Mouse (Mus musculus) midbrain, embryonic 13.5 days (tissue): ENCODE measurements at regions not wholly inside any gene's neighbourhood (a gene's known extent, or its start where the extent isn't known, plus 50 kb on each side); places are given as distances from the start of the nearest gene placed in this dataset.
A peak's percentile ranks its signal among the peaks of the same experiment; 100 is the strongest.
"Not testable (repeated sequence)": the region's sequence is repeated elsewhere in the genome, so short reads cannot be mapped to it uniquely, and the experiment has no call there.

ENCODE experiments used
- ATAC-seq: fragments of 200-750 bp; cut with Nextera tagmentation; 2 replicates; pipeline ENCODE4 v1.8.0; 2017; ENCODE audit warnings: mild to moderate bottlenecking, moderate TSS enrichment, moderate library complexity
- H3K27ac ChIP-seq: fragments of 300-500 bp; sonication (generic); 2 replicates; pipeline ENCODE4 v1.5.1; 2015; ENCODE audit warnings: inconsistent platforms, mild to moderate bottlenecking, moderate library complexity
- H3K27me3 ChIP-seq: fragments of 300-500 bp; sonication (generic); 2 replicates; pipeline ENCODE4 v1.6.1; 2015; ENCODE audit warnings: mild to moderate bottlenecking, inconsistent platforms
- H3K36me3 ChIP-seq: fragments of 300-500 bp; sonication (generic); 2 replicates; pipeline ENCODE4 v1.6.1; 2015; ENCODE audit warnings: mild to moderate bottlenecking, inconsistent platforms
- H3K4me1 ChIP-seq: fragments of 300-500 bp; sonication (generic); replicated peaks from 2 replicates; pipeline ENCODE4 v1.6.1; 2015; ENCODE audit warnings: inconsistent platforms
- H3K4me2 ChIP-seq: fragments of 300-500 bp; sonication (generic); replicated peaks from 2 replicates; pipeline ENCODE4 v1.6.1; 2015; ENCODE audit warnings: moderate library complexity, mild to moderate bottlenecking, inconsistent platforms
- H3K4me3 ChIP-seq: fragments of 300-500 bp; sonication (generic); replicated peaks from 2 replicates; pipeline ENCODE4 v1.5.1; 2015; ENCODE audit warnings: mild to moderate bottlenecking, inconsistent platforms
- H3K9ac ChIP-seq: fragments of 300-500 bp; sonication (generic); replicated peaks from 2 replicates; pipeline ENCODE4 v1.6.1; 2015; ENCODE audit warnings: mild to moderate bottlenecking, inconsistent platforms
- H3K9me3 ChIP-seq: fragments of 300-500 bp; sonication (generic); 2 replicates; pipeline ENCODE4 v1.6.1; 2016; ENCODE audit warnings: mild to moderate bottlenecking, inconsistent platforms
- WGBS: fragments of 180-500 bp; shearing (Covaris S2); methylation state at CpG from one replicate; pipeline ENCODE4 v1.1.7; 2015; 5-methylcytosine and 5-hydroxymethylcytosine counted together

DNA sequence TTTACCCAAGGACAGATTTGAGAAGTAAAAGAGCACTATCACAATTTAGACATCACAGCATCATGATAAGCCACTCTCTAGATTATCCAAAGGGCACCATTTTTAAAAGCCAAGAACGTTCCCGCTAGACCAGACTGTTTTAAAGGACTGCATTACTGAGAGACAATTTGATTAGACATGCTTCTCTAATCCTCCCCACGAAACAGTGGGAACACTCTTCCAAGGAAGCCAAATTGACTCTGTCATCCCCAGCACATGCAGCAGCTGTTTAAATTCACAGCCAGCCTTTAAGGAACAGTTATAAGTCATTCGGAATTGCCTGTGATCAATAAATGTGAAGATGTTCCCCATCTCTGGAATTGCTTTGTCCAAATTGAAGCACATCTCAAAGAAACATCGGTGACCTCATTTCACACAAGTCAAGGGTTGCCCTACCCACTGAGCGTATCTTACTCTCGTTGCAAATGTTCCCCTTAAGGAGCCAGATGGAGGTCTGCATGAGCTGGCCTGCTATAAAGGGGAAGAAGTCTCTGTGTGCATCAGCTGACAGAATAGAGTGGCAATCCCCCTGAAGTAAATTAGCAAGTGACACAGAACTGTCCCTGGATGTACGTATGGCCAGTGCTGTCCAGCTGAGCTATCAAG, 393.2 kb downstream of the Pid1 start:
- Histone ChIP-seq H3K27ac (no peak overlapping the region), H3K4me3 (no peak overlapping the region)
- WGBS: 38% methylated on average over 8 of the region's 8 CpGs

DNA sequence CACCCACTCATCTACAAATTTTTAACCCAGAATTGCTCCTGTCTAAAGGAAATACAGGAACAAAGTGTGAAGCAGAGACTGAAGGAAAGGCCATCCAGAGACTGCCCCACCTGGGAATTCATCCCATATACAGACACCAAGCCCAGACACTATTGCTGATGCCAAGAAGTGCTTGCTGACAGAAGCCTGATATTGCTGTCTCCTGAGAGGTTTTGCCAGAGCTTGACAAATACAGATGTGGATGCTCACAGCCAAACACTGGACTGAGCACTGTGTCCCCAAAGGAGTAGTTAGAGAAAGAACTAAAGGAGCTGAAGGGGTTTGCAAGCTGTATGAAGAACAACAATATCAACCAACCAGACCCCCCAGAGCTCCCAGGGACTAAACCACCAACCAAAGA, 399.3 kb downstream of the Pid1 start:
- H3K9ac ChIP-seq, H3K27ac ChIP-seq, ATAC-seq, H3K27me3 ChIP-seq, H3K36me3 ChIP-seq, H3K9me3 ChIP-seq, H3K4me3 ChIP-seq, H3K4me1 ChIP-seq, H3K4me2 ChIP-seq: not testable (repeated sequence)

More for the DNA sequence above, 393.2 kb downstream of the Pid1 start:
- ATAC-seq: peak; percentile 55; the same call in 1 of the 2 replicates
- Histone ChIP-seq H3K27me3 (no peaks in the 10 kb centered on the region), H3K9me3 (no peaks in the 10 kb centered on the region), H3K4me1 (no peaks in the 10 kb centered on the region), H3K4me2 (no peak overlapping the region), H3K36me3 (no peaks in the 10 kb centered on the region), H3K9ac (no peak overlapping the region)

DNA sequence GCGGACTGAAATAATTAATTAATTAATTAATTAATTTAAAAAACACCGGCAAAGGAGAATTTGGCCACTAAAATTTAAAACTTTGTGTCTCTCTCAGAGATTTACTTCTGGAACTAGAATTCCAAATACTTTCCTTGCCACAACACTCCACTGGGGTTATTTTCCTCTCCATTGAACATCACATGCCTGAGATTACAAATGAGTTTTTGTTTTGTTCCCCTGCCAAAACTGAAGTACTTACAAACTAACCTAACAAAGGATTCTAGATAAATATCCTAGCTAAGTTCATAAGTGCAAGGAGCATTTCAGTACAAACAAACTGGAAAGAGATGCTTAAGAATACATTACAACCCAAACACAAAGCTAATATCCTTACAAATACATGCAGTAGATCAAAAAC, 402.2 kb downstream of the Pid1 start:
- H3K9ac ChIP-seq: no peak overlapping the region
- WGBS: 94% methylated on average over 2 of the region's 2 CpGs

DNA sequence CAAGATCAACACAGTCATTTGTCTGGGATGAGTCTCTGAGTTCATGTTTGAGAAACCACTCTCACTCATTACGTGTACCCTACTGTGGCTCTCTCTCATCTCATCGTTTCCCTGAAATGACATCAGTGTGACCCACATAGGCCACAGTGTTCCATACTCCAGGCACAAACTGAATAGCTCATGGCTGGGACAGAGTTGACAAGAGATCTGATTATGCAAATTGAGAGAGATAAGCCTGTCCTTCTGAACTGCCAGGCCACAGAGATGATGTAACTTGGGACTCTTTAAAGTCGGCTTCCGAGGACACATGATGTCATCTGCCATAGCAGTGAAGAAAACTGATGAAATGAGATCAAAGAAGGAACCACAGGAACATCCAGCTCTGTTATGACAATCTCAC, 404.2 kb downstream of the Pid1 start:
- H3K4me3 ChIP-seq: no peak overlapping the region
- H3K27ac ChIP-seq: no peak overlapping the region
- WGBS: 78% methylated on average over 4 of the region's 4 CpGs
- no peaks in the 10 kb centered on the region for H3K36me3 ChIP-seq
- no peak for ATAC-seq
- H3K4me2 ChIP-seq: no peak overlapping the region
- H3K4me1 ChIP-seq: no peaks in the 10 kb centered on the region
- no peaks in the 10 kb centered on the region for H3K27me3 ChIP-seq
- H3K9me3 ChIP-seq: no peaks in the 10 kb centered on the region
- H3K9ac ChIP-seq: no peak overlapping the region

More for the DNA sequence above, 402.2 kb downstream of the Pid1 start:
- Histone ChIP-seq H3K36me3 (no peaks in the 10 kb centered on the region), H3K4me1 (no peaks in the 10 kb centered on the region), H3K9me3 (no peaks in the 10 kb centered on the region), H3K27ac (no peak overlapping the region), H3K4me2 (no peak overlapping the region), H3K27me3 (no peaks in the 10 kb centered on the region), H3K4me3 (no peak overlapping the region)
- no peak for ATAC-seq

DNA sequence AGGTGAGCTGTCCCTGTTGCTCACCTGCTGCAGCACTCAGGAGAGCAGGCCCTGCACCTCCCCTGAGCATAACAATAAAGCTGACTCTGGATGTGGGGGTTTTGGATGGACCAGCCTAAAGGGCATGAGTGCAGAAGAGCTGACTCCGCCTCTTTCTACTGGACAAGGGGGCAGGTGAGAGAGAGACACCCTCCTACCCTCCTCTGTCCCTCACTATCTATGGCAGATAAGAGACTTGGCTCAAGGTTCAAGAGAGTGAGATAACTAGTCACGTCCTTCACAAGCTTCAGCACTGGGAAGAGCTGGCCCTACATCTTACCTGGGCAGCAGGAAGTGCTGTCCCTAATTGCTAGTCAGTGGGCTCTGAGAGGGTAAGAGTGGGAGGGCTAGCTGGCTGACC, 441.1 kb downstream of the Pid1 start:
- Histone ChIP-seq H3K4me3 (no peak overlapping the region), H3K9me3 (no peaks in the 10 kb centered on the region), H3K9ac (no peak overlapping the region), H3K4me2 (no peak overlapping the region), H3K36me3 (no peaks in the 10 kb centered on the region), H3K4me1 (no peaks in the 10 kb centered on the region), H3K27me3 (no peaks in the 10 kb centered on the region), H3K27ac (no peak overlapping the region)
- 91% methylated on average over 2 of the region's 2 CpGs for WGBS
- ATAC-seq: no peak

DNA sequence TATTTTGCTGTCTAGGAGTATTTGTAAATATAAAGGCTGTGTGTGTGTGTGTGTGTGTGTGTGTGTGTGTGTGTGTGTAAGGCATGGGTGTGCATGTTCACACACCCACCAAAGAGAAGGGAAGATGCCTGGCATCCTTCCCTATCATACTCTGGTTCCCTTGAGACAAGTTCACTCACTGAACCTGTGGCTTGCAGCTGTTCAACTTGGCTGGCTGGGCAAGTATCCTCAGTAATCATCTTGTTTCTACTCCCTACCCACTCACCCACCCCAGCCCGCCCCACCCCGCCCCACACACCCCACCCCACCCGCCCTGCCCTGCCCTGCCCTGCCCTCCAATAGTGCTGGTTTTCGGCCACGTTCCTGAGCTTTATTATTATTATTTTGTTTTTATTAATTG, 448.5 kb downstream of the Pid1 start:
- 89% methylated on average over 5 of the region's 5 CpGs for WGBS
- H3K4me2 ChIP-seq: no peak overlapping the region
- H3K27me3 ChIP-seq: no peaks in the 10 kb centered on the region
- no peaks in the 10 kb centered on the region for H3K9me3 ChIP-seq
- no peaks in the 10 kb centered on the region for H3K4me1 ChIP-seq
- no peaks in the 10 kb centered on the region for H3K36me3 ChIP-seq
- H3K27ac ChIP-seq: no peak overlapping the region
- no peak overlapping the region for H3K9ac ChIP-seq
- H3K4me3 ChIP-seq: no peak overlapping the region
- no peak for ATAC-seq

DNA sequence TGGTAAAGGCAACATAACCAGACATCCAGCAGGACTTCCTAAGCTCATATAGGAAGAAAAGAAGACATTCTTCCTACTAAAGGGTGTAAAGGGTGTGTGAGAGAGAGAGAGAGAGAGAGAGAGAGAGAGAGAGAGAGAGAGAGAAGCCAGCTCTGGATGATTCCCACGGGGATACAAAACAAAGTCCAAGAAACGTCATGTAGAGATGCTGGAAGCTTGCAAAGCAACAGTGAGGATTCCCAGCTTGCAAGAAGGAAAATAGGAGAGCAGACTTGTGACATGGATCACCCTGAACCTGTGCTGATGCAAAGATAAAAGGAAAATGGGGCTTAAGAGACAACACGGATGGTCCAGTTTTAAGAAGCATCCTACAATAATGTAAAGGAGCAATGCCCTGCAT, 456.6 kb downstream of the Pid1 start:
- H3K9ac ChIP-seq: no peak overlapping the region
- H3K9me3 ChIP-seq: no peaks in the 10 kb centered on the region
- H3K4me3 ChIP-seq: no peak overlapping the region
- H3K36me3 ChIP-seq: no peaks in the 10 kb centered on the region
- no peak overlapping the region for H3K4me2 ChIP-seq
- 47% methylated on average over 3 of the region's 3 CpGs for WGBS
- 0 out of 2 replicates have a peak, but pooled peaks cover 4% of the 10 kb centered on the region for H3K4me1 ChIP-seq
- no peaks in the 10 kb centered on the region for H3K27me3 ChIP-seq
- ATAC-seq: no peak
- no peak overlapping the region for H3K27ac ChIP-seq

DNA sequence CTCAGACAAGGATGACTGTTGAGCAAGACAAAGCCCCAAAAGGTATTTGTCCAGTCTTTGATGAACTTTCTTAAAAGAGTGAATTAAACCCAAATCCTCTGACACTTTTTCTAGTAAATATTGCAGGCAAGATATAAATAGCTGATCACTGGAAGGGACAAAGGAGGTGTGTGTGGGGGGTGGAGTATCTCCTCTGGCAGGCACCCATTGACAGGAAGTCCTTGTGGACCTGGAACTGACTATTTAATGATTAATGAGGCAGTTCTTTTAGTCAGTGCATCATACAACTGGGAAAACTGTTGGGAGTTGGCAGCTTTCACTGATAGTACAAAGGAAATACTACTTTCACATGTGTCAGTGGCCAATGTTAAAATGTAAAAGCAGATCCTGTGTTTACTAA, 457.1 kb downstream of the Pid1 start:
- Histone ChIP-seq H3K4me3 (no peak overlapping the region), H3K9me3 (no peaks in the 10 kb centered on the region), H3K27ac (no peak overlapping the region), H3K4me2 (no peak overlapping the region), H3K4me1 (0 out of 2 replicates have a peak, but pooled peaks cover 4% of the 10 kb centered on the region), H3K9ac (no peak overlapping the region), H3K36me3 (no peaks in the 10 kb centered on the region), H3K27me3 (no peaks in the 10 kb centered on the region)
- ATAC-seq: no peak

DNA sequence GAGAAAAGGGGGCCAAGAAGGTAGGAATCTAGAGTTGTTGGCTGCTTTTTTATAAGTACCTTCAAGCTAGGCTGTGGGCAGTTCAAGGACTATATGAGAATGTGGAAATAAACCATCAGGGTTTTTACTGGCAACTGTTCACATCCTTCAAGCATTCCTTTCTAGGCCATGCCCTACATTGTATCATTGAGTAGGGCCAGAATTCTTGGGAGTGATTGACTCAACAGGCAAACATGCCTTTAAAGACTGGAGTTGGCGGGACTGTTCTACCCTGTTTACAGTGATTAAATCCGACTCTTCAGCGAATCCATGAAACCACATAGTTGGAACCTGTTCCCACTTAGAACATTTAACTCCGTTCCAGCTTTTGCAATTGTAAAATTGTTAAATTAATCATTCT, 463.8 kb downstream of the Pid1 start:
- Histone ChIP-seq H3K27me3 (no peaks in the 10 kb centered on the region), H3K27ac (no peak overlapping the region), H3K4me3 (no peak overlapping the region), H3K36me3 (no peaks in the 10 kb centered on the region), H3K4me1 (no peaks in the 10 kb centered on the region), H3K9ac (no peak overlapping the region), H3K4me2 (no peak overlapping the region), H3K9me3 (no peaks in the 10 kb centered on the region)
- 94% methylated on average over 4 of the region's 4 CpGs for WGBS
- ATAC-seq: no peak

DNA sequence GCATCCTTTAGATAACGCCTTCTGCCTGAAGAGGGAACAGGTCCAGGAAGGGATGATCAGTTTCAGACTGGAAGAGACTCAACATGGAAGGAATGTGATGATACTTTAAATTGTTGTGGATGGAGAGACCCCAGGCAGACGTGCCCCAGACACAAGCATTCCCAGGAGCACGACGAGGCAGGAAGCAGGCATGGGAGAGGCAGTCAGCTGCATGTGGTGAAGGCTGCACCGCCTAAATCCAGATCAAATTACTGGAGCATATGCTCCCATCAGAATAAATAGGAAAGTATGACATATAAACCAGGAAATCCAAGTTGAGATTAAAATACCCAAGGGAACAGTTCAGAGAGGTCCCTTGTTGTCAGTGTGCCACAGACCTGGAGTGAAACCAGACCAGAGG, 467.3 kb downstream of the Pid1 start:
- H3K4me3 ChIP-seq: no peak overlapping the region
- no peaks in the 10 kb centered on the region for H3K36me3 ChIP-seq
- H3K9ac ChIP-seq: no peak overlapping the region
- no peaks in the 10 kb centered on the region for H3K4me1 ChIP-seq
- 52% methylated on average over 5 of the region's 5 CpGs for WGBS
- no peak overlapping the region for H3K27ac ChIP-seq
- H3K4me2 ChIP-seq: no peak overlapping the region
- no peaks in the 10 kb centered on the region for H3K27me3 ChIP-seq
- no peak for ATAC-seq
- no peaks in the 10 kb centered on the region for H3K9me3 ChIP-seq

DNA sequence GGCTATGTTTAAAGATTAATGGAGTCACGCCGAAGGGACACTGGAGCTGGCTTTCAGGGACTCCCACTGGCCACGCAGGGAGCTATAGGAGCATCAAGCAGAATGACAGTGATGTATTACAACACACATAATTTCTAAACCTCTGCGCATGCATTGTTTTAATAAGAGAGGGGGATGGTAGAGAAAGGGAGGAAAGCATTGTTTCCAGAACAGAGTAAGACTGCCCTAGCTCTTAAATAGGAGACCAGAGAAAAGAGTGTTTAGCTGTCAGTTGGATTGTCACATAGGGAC, 471.1 kb upstream of the Sphkap start:
- no peak overlapping the region for H3K27ac ChIP-seq
- peak; percentile 53; the same call in 1 of the 2 replicates for ATAC-seq
- no peaks in the 10 kb centered on the region for H3K27me3 ChIP-seq
- no peaks in the 10 kb centered on the region for H3K4me1 ChIP-seq
- no peaks in the 10 kb centered on the region for H3K9me3 ChIP-seq
- no peak overlapping the region for H3K4me2 ChIP-seq
- H3K36me3 ChIP-seq: no peaks in the 10 kb centered on the region
- WGBS: 75% methylated on average over 4 of the region's 4 CpGs
- no peak overlapping the region for H3K4me3 ChIP-seq
- H3K9ac ChIP-seq: no peak overlapping the region

DNA sequence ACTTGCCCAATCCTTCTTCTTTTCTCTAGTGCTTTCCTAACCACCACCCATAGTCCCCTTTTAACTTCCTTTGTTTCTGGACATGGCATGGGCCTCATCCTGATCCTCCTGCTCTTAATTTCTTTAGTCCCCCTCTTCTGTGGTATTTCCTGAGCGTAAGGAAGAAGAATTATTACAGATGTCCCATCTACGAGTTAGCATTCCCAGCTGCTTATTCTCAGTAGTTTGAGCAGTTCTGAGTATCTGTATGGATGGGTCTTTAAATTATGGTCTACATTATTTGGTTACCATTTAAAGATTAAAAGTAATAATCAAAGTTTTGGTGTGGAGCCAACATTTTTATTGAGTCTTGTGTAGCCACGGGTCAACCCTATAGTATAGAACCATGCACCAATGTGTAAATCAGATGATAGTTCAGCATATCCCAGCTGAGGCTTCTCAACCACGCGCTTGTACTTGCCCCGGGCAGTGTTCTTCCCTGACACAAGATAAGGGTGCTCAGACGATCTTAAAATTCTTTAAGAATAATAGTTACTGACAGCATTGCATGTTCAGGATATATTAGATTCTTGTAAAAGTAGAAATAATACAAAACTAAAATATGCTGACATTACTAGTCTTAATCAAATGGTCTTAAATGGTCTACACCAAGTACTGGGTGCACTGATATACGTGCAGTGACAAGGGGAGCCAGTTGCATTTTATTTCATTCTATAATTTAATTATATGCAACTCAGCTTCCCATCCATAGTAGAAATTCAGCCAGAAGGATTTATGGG, 470.5 kb upstream of the Sphkap start:
- 83% methylated on average over 8 of the region's 8 CpGs for WGBS
- Histone ChIP-seq H3K4me2 (no peak overlapping the region), H3K4me3 (no peak overlapping the region), H3K27me3 (no peaks in the 10 kb centered on the region), H3K27ac (no peak overlapping the region), H3K9ac (no peak overlapping the region), H3K9me3 (no peaks in the 10 kb centered on the region), H3K36me3 (no peaks in the 10 kb centered on the region), H3K4me1 (no peaks in the 10 kb centered on the region)
- peak; percentile 67; the same call in 1 of the 2 replicates for ATAC-seq
